Mouse (Mus musculus) stomach, postnatal 0 days (tissue): Measurements from ENCODE around the gene Galnt7.
"Not testable (repeated sequence)": the region's sequence is repeated elsewhere in the genome, so short reads cannot be mapped to it uniquely, and the experiment has no call there.

Experiments used
- CTCF ChIP-seq: IDR thresholded peaks from 2 replicates; pipeline ENCODE4 v1.5.1; 2016; ENCODE audit warnings: antibody characterized with exemption, low read depth, mild to moderate bottlenecking, moderate library complexity
- EP300 ChIP-seq: optimal IDR thresholded peaks from 2 replicates; pipeline ENCODE3; 2016; ENCODE audit warnings: antibody characterized with exemption

DNA sequence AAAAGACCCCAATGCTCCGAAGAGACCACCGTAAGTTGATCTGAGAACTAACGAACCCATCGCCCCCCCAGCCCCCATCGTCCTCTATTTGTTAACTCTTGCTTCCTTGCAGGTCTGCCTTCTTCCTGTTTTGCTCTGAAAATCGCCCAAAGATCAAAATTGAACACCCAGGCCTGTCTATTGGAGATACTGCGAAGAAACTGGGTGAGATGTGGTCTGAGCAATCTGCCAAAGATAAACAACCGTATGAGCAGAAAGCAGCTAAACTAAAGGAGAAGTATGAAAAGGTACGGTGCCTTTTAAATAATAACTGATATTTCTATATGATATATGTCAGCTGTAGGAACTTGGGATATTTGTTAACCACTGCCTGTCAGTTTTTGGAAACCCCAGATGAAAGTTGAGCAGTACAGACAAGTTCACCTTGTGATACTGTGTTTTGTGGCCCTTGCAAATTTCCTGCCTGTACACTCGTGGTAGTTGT, 139.6 kb downstream of the Galnt7 start:
- TF ChIP-seq CTCF, EP300: not testable (repeated sequence)
